Mouse (Mus musculus) gastrocnemius, adult 18-20 months (tissue): Measurements from ENCODE around the gene Camk2d. TPM values are rescaled to one million over a fixed set of nuclear protein-coding genes. Genes with fewer than 3 reads are reported as not detected.

Source experiments
- DNase-seq: peaks from one replicate; pipeline ENCODE4 v3.0.0; 2021; ENCODE audit warnings: low spot score
- total RNA-seq, 2 experiments: library from RNA; stranded (reverse); gene quantifications; 2 replicates each; pipeline ENCODE4 v1.2.3; 2021

Gene Camk2d
- total RNA-seq, 2 experiments from 2014 or later, result 58.1 to 58.9 TPM

- DNase-seq, result no peak
These were observed 94.8 kb downstream of the Camk2d start for GRCm38 (mm10) chr3:126690627-126691505.

- no peak for DNase-seq
These were observed 95.5 kb downstream of the Camk2d start for GRCm38 (mm10) chr3:126691565-126691964.

GRCm38 (mm10) chr3:126692797-126693196, 96.7 kb downstream of the Camk2d start:
- peak; percentile 29 for DNase-seq

GRCm38 (mm10) chr3:126693302-126693701, 97.2 kb downstream of the Camk2d start:
- peak; percentile 49 for DNase-seq

- DNase-seq, result peak; percentile 83
These were observed 99.6 kb downstream of the Camk2d start for GRCm38 (mm10) chr3:126695456-126696293.

- no peak for DNase-seq
These were observed 100.5 kb downstream of the Camk2d start for GRCm38 (mm10) chr3:126696620-126697019.

GRCm38 (mm10) chr3:126699740-126700139, 103.6 kb downstream of the Camk2d start:
- DNase-seq, result no peak

GRCm38 (mm10) chr3:126701067-126701466, 105.0 kb downstream of the Camk2d start:
- DNase-seq, result peak; percentile 9

GRCm38 (mm10) chr3:126701586-126701985, 105.5 kb downstream of the Camk2d start:
- DNase-seq, result peak; percentile 18

- no peak for DNase-seq
These were observed 109.4 kb downstream of the Camk2d start for GRCm38 (mm10) chr3:126705490-126705889.

GRCm38 (mm10) chr3:126714281-126714680, 118.2 kb downstream of the Camk2d start:
- no peak for DNase-seq

- no peak for DNase-seq
These were observed 126.9 kb downstream of the Camk2d start for GRCm38 (mm10) chr3:126723021-126723449.

- no peak for DNase-seq
These were observed 127.4 kb downstream of the Camk2d start for GRCm38 (mm10) chr3:126723458-126723857.

GRCm38 (mm10) chr3:126725647-126726046, 129.5 kb downstream of the Camk2d start:
- no peak for DNase-seq

GRCm38 (mm10) chr3:126727387-126727786, 131.3 kb downstream of the Camk2d start:
- no peak for DNase-seq

- DNase-seq, result no peak
These were observed 134.3 kb downstream of the Camk2d start for GRCm38 (mm10) chr3:126730411-126730810.

- DNase-seq, result no peak
These were observed 136.2 kb downstream of the Camk2d start for GRCm38 (mm10) chr3:126732323-126732722.

GRCm38 (mm10) chr3:126734533-126734932, 138.4 kb downstream of the Camk2d start:
- no peak for DNase-seq

- no peak for DNase-seq
These were observed 139.1 kb downstream of the Camk2d start for GRCm38 (mm10) chr3:126735211-126735610.

- peak; percentile 85 for DNase-seq
These were observed 141.0 kb downstream of the Camk2d start for GRCm38 (mm10) chr3:126737128-126737527.

GRCm38 (mm10) chr3:126740146-126740545, 144.0 kb downstream of the Camk2d start:
- no peak for DNase-seq

GRCm38 (mm10) chr3:126744432-126745133, 148.5 kb downstream of the Camk2d start:
- DNase-seq, result no peak
